Mouse (Mus musculus) ES-Bruce4 (cell line): ENCODE results near the gene Dpf3.

Experiments used
- CTCF ChIP-seq: IDR thresholded peaks from one replicate; pipeline ENCODE4 v1.8.1; 2011; ENCODE audit warnings: low read depth, low read length
- EP300 ChIP-seq: IDR thresholded peaks from 2 replicates; pipeline ENCODE4 v1.6.1; 2011; ENCODE audit warnings: low read depth, low read length; ENCODE audit not compliant: insufficient read depth

DNA sequence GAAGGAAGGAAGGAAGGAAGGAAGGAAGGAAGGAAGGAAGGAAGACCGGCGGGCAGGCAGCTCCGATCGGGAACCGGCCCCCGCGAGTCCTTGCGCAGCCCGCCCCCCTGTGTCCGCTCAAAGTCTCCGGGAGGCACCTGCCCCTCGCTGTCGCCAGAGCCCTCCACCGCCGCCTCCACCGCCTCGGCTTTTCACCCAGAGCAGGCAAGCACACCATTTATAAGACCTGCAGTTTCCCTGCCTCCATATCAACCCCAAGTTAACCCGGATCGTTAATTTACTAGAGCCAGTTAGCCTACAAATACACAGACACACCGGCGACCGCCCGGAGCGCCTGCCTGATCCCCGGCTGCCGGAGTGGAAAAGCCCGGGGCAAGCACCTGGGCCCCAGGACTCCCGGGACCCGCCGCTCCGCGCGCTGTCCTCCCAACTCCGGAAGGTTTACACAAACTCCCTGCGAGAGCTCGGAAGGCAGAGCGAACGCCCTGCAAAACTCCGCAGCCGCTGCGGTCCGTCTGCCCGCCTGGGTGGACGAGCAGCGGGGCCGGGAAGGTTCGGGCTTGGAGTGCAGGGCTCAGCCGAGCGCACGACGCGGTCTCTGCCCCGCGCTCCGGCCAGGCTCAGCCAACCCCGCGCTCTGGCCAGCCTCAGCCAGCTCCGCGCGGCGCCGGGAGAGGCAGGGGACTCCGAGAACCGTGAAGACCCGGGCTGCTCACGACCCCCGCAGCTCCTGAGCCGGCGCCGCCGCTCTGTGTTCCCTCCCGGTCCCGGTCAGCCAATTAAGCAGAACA is 650 bp downstream of the Dpf3 start:
- no peak for TF ChIP-seq CTCF
- TF ChIP-seq EP300: no peak
